Mouse (Mus musculus): ENCODE results near the gene Pkn1. TPM values are rescaled to one million over a fixed set of nuclear protein-coding genes. Genes with fewer than 3 reads are reported as not detected.

Pkn1 gene
- total RNA-seq, 2 experiments from 2014 or later, result 55.4 to 110 TPM

DNA sequence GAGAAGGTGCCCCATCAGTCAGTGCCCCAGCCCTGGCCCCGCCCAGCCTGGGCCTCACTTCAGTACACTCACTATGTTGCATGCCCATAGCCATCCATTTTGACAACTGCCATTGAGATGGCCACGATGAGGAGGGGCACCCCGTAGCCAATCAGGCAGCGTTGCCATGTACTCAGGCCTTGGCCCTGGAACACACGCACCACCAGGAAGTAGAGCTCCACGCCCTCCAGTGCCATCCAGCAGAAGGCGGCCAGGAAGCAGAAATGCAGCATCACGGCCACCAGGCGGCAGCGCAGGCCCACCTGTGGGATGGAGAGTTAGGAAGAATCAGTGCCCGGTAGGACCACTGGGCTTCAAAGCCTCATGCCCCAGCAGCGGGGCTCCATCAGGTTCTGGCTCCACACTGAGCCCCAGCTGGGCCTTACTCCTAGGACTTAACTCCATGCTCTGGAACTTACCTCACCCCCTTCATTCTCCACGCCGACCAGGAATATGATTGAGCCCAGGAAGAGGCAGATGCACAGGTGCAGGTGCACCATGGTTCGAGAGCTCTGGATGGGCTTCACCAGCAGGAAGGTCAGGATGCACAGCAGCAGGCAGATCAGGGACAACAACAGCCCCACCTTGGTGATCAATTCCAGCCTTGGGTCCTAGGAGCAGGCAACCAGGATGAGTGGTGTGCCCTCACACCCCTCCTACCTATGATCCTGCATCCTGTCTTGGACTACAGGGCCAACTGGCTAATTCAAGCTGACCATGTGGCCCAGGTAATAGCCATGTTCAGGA is 25.9 kb upstream of the Pkn1 start:
- ATAC-seq (ENCODE audit: poor library complexity, severe bottlenecking), result peak; percentile 85

DNA sequence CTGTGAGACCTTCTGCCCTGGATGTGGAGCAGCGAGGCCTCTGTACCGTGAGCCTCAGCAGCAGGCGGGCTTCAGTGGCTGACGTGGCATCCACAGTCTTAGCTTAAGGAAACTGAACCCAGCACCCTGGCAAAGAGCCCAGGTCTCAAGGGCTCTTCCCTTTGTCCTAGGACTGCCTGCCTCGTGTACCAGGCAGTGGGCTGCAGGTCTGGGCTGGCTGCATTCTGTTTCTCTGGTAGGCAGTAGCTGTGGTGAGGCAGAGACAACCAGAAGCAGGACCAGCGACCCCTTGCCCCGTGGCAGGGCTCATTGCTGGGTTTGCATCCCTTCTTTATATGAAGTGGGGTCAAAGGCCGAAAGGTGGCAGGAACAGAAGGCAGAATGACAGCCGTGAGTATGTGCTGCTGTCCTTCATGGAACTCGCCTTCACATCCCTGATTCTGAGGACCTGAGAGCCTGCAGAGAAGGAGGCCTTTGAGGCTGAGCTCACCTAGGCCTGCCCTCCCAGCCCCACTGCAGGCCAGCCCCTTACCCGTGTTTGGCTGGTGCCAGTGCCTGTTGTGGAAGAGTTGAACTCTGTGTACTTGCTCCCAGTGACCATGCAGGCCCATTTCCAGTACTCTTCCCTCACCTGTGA is 24.6 kb upstream of the Pkn1 start:
- no peak for ATAC-seq (ENCODE audit: poor library complexity, severe bottlenecking)

DNA sequence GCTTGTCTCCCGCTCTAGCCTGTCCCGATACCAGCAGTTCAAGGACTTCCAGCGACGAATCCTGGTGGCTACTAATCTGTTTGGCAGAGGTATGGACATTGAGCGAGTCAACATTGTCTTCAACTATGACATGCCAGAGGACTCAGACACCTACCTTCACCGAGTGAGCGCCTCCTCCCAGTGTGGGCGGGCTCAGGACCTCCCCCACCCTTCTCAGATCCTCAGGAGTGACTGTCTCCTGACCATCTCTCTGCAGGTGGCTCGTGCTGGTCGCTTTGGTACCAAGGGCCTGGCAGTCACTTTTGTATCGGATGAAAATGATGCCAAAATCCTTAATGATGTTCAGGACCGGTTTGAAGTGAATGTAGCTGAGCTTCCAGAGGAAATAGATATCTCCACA is 23.7 kb upstream of the Pkn1 start:
- no peak for ATAC-seq (ENCODE audit: poor library complexity, severe bottlenecking)

GRCm38 (mm10) chr8:83721405-83722025 is 22.5 kb upstream of the Pkn1 start:
- ATAC-seq (ENCODE audit: poor library complexity, severe bottlenecking), result peak; percentile 28

- ATAC-seq (ENCODE audit: poor library complexity, severe bottlenecking), result no peak
Measured at GRCm38 (mm10) chr8:83719693-83720092, 20.7 kb upstream of the Pkn1 start.

GRCm38 (mm10) chr8:83719048-83719447 is 20.1 kb upstream of the Pkn1 start:
- ATAC-seq (ENCODE audit: poor library complexity, severe bottlenecking), result no peak

- ATAC-seq (ENCODE audit: poor library complexity, severe bottlenecking), result no peak
Measured at GRCm38 (mm10) chr8:83716563-83716962, 17.6 kb upstream of the Pkn1 start.

DNA sequence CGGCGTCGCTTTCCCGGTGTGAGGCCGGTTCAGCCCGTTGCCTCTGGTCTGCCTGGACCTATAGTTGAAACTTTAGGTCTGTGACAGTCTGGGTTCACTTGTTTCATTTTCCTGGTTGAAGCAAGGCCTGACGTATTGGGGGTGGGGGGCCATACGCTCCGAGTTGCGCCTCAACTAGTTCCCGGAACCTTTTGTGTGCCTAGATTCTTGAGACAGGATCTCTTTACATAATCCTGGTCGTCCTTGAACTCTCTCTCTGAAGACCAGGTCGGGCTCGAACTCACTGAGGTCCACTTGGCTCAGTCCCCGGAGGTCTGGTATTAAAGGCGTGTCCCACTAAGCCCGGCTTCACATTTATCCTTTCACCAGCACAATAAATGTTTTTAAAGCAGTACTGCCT is 16.8 kb upstream of the Pkn1 start:
- ATAC-seq (ENCODE audit: poor library complexity, severe bottlenecking), result no peak

- ATAC-seq (ENCODE audit: poor library complexity, severe bottlenecking), result peak; percentile 96
Measured at GRCm38 (mm10) chr8:83715031-83715690, 16.2 kb upstream of the Pkn1 start, which contains the start of gene Ddx39. Gene Ddx39, plus strand, starts transcription at chr8:83715177.

GRCm38 (mm10) chr8:83714676-83715030 is 15.7 kb upstream of the Pkn1 start:
- ATAC-seq (ENCODE audit: poor library complexity, severe bottlenecking), result no peak; the same call in 1 of the 2 replicates

- no peak for ATAC-seq (ENCODE audit: poor library complexity, severe bottlenecking)
Measured at GRCm38 (mm10) chr8:83707554-83707953, 8.6 kb upstream of the Pkn1 start.

DNA sequence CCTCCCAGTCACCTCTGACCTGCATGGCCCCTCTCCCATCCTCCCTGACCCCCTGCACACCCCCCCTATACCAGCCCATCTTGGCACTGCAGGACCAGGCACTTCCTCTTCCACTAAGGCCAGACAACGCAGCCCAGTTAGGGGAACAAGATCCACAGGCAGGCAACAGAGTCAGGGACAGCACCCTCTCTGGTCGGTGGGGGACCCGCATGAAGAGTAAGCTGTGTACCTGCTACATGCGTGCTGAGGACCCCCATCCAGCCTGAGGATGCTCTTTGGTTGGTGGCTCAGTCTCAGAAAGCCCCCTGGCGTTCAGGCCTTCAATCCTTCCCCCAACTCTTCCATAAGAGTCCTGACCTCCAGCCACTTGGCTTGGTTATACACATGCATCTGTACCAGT is 7.4 kb upstream of the Pkn1 start:
- ATAC-seq (ENCODE audit: poor library complexity, severe bottlenecking), result no peak

GRCm38 (mm10) chr8:83703426-83703825 is 4.4 kb upstream of the Pkn1 start:
- no peak for ATAC-seq (ENCODE audit: poor library complexity, severe bottlenecking)

DNA sequence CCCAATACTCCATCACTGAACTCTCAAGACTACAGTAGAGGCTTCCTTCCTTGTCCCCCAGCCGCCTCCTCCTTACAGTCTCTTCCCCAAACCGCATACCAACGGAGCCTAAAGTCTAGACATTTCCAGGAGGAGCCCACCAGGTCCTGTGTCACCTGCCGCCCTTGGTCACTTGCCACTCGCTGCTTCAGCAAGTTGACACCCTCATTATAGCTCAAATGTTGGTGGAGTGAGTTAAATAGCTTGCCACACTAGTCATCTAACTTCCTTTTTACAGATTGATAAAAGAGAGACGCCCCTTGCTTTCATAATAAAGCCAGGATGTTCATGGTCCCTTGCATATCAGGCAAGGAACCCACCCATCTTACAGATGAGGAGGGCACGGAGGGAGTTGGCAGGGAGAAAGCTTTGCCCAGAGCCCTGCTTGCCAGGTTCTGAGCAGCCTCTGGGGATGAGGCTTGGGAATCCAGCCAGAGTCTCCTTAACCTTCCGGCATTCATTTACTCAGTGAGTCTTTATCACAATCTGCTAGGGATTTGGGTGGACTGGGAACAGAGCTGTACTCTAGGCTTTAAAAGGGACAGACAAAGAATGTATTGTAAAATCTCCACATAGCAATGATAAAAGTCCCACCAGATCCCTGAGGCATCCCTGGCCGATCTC is 1.6 kb upstream of the Pkn1 start:
- no peak for ATAC-seq (ENCODE audit: poor library complexity, severe bottlenecking)

- ATAC-seq (ENCODE audit: poor library complexity, severe bottlenecking), result peak; percentile 22; the same call in 1 of the 2 replicates
Measured at GRCm38 (mm10) chr8:83699566-83699965, 587 bp upstream of the Pkn1 start.

DNA sequence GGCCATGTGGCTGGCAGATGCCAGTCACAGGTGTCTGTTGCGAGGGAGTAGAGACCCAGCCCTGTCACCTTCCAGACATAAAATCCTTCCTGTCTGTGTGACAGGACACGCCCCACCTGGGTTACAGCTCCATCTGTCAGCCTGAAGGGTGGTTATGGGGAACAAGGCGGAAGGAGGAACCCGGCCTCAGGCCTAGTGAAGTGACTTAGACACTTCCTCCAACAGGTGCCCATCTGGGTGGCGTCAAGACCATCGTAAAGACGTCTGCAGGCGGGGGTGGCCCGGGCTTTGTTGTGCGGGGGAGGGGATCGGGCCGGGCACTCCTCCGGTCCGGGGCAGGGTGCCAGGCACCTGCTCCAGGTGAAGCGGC is 703 bp downstream of the Pkn1 start:
- ATAC-seq (ENCODE audit: poor library complexity, severe bottlenecking), result peak; percentile 68

DNA sequence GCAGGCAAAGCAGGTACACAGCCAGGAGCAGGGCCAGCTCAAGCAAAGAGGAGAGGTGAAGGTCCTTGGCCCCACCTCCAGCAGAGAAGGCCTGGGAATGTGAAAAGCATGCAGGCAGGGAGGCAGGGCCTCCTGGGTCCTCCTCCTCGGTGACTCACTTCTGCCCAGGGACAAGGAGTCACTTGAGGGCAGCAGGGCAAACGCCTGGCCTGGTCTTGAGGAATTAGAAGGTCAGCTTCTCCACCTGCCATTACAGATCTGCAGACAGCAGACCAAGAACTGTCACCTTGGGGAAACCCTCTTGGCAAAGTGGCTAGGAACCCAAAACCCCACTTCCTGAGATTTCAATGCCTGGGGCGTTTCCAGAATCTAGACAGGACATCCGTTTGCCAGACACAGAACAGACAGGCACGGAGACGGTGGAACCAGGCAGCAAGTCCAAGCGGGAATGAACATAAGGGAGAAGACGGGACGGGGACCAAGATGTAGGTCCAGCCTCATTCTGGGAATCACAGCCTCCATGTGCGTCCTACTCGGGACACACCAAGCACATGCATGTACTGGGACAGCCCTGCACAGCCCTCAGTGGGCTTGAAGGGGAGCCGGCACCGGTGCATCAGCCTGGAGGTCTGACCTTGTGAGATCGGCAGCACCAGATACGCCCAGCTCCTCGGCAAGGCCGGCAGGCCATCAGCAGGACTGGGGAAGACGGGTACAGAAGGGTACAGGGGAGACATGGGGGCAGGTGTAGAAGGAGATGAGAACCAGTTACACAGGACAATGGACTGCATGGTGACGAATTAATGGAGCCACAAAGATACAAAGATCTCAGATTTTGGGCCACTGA is 1.4 kb downstream of the Pkn1 start:
- peak; percentile 11; the same call in 1 of the 2 replicates for ATAC-seq (ENCODE audit: poor library complexity, severe bottlenecking)

DNA sequence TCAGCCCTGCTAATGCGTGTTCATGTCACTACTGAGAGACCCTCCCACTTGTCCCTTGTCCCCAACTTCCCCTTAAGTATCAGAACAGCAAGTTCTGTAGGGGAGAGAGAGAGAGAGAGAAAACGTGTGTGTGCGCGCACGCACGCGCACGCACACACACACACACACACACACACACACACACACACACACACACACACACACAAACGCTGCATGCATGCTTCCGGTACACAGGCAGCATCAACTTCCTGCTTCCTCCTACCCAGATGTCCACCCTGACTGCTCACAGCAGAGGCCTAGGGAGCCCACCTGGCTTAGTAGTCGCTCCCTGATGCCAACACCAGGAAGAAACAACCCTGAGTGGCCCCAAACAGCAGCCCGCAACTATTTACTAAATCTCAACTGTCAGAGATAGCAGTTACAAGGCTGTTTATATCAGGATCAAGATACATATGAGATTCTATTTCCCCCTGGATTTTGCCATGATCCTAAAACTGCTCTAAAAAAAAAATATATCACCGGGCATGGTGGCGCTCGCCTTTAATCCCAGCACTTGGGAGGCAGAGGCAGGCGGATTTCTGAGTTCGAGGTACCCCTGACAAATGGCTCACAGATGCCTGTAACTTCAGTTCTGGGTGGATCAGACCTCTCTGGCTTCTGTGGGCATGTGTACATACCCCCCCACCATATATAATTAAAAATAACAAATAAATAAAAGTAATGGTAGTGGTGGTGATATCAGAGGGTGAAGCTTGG is 3.5 kb downstream of the Pkn1 start:
- ATAC-seq (ENCODE audit: poor library complexity, severe bottlenecking), result peak; percentile 15
